In the genomic region with DNA sequence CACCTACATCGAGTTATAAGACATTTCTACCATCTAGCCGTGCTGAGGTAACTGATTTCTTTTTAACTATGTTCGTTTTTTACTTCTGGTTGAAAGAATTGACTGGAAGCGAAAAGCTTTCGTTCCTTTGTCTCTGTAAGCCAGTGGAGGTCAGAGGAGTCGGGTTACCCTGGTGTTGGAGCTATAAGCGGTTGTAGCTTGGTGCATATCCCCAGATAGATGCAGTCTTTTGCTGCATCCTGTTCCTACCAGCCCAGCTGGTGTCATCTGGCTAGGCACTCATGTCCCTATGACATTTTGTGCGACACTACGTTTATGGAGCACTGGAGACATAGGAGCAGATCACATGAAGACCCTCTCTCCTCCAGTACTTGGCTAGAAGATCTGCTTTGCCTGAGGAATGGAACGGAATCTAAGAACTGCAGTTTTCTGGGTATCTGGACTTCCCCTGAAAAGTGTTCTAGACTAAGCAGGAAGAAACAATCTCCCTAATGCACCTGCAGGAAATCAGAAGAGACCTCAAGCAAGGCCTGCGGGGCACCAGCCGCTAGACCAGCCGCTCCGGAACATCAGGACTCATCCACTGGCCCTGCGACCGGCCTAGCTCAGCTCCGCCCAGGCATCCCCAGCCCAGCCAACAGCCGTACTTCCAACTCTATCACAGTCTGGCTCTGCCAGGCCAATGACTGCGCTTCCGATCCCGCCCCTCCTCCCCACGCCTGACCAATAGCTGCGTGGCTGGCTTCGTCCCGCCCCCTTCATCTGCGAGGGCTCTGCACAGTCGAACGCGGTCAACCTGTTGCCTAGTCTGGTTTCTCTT, we compare ENCODE assay signal across 8 mouse cellular contexts. TPM values are rescaled to one million over a fixed set of nuclear protein-coding genes. Genes with fewer than 3 reads are reported as not detected.
DNase-seq lines count a peak whose midpoint lies in the region; ATAC-seq lines count a peak whose summit lies in the region.

Mavs (plus strand) TSS at position 757 of the 820 bp plus-strand sequence.

- H3K4me3 ChIP-seq in heart, embryonic 14.5 days (ENCODE audit: control insufficient read depth in 1 of 2, insufficient read depth in 1 of 2, low read depth in 1 of 2, low read length in 2 of 2), result peak within 1 kb of the TSS; percentile 57 to 64
- peak within 1 kb of the TSS; percentile 81 for H3K4me3 ChIP-seq in liver, embryonic 13.5 days (replicated peaks)
- peak within 1 kb of the TSS; percentile 76 for H3K4me3 ChIP-seq in stomach, embryonic 16.5 days (replicated peaks; ENCODE audit: low read length)

- peak within 1 kb of the TSS; percentile 77 for H3K4me2 ChIP-seq in heart, embryonic 14.5 days (ENCODE audit: low read length)
- H3K4me2 ChIP-seq in liver, embryonic 13.5 days, result peak within 1 kb of the TSS; percentile 92
- H3K4me2 ChIP-seq in stomach, embryonic 16.5 days (ENCODE audit: low read depth, low read length), result peak within 1 kb of the TSS; percentile 85

- 13% methylated on average over 29 of the region's 29 CpGs for WGBS in heart, embryonic 14.5 days
- 16% methylated on average over 29 of the region's 29 CpGs for WGBS in liver, embryonic 13.5 days (ENCODE audit: insufficient replicate concordance)
- 11% methylated on average over 29 of the region's 29 CpGs for WGBS in stomach, embryonic 16.5 days

- peaks cover 8% of the 10 kb centered on the region; the same call in 1 of the 2 replicates for H3K36me3 ChIP-seq in heart, embryonic 14.5 days (ENCODE audit: control insufficient read depth, insufficient read depth, low read length)
- H3K36me3 ChIP-seq in liver, embryonic 13.5 days, result peaks cover 27% of the 10 kb centered on the region
- H3K36me3 ChIP-seq in stomach, embryonic 16.5 days (ENCODE audit: control insufficient read depth, insufficient read depth, low read length), result no peaks in the 10 kb centered on the region

- H3K27ac ChIP-seq in heart, embryonic 14.5 days (replicated peaks in 1 of 2; ENCODE audit: control insufficient read depth in 1 of 2, insufficient read depth in 1 of 2, low read depth in 2 of 2, low read length in 2 of 2), result peak within 1 kb of the TSS; percentile 56 to 76; a peak in 3 of 4 replicates
- peak within 1 kb of the TSS; percentile 93 for H3K27ac ChIP-seq in liver, embryonic 13.5 days
- peak within 1 kb of the TSS; percentile 81 for H3K27ac ChIP-seq in stomach, embryonic 16.5 days (ENCODE audit: low read length)

- no peaks in the 10 kb centered on the region for H3K27me3 ChIP-seq in heart, embryonic 14.5 days (ENCODE audit: control insufficient read depth, insufficient read depth, low read length)
- H3K27me3 ChIP-seq in liver, embryonic 13.5 days, result no peaks in the 10 kb centered on the region
- no peaks in the 10 kb centered on the region for H3K27me3 ChIP-seq in stomach, embryonic 16.5 days (ENCODE audit: control insufficient read depth, insufficient read depth, low read length)

- DNase-seq in c-Kit-negative CD71-positive TER-119-positive erythroid progenitor cells, embryonic 14.5 days (ENCODE audit: low read depth, low spot score), result peak; percentile 91
- DNase-seq in fibroblast of lung, adult 2 months (ENCODE audit: low read depth), result peak; percentile 92
- peak; percentile 98 for DNase-seq in kidney, postnatal 14 days
- DNase-seq in liver, embryonic 13.5 days, result peak; percentile 95
- DNase-seq in neural tube, embryonic 10.5 days (ENCODE audit: extremely low spot score, low spot score), result peak; percentile 95

- no peaks in the 10 kb centered on the region for H3K9me3 ChIP-seq in heart, embryonic 14.5 days (ENCODE audit: control insufficient read depth, low read length)
- no peaks in the 10 kb centered on the region for H3K9me3 ChIP-seq in liver, embryonic 13.5 days (replicated peaks)
- no peaks in the 10 kb centered on the region for H3K9me3 ChIP-seq in stomach, embryonic 16.5 days (replicated peaks; ENCODE audit: control insufficient read depth, low read length)

- ATAC-seq in CD4-positive, CD25-positive, alpha-beta regulatory T cell, adult 4 months, result peak; percentile 99
- ATAC-seq in heart, embryonic 14.5 days (ENCODE audit: insufficient number of reproducible peaks, insufficient read depth, low FRiP score, low read depth), result peak; percentile 99
- ATAC-seq in liver, embryonic 13.5 days (ENCODE audit: low read depth), result peak; percentile 98
- ATAC-seq in stomach, embryonic 16.5 days (ENCODE audit: insufficient read depth, low FRiP score), result peak; percentile 100

- peak within 1 kb of the TSS; percentile 80 for H3K9ac ChIP-seq in heart, embryonic 14.5 days (ENCODE audit: low read length)
- H3K9ac ChIP-seq in liver, embryonic 13.5 days, result peak within 1 kb of the TSS; percentile 95
- peak within 1 kb of the TSS; percentile 87 for H3K9ac ChIP-seq in stomach, embryonic 16.5 days (ENCODE audit: low read length)

- peaks cover 9 to 18% of the 10 kb centered on the region in 2 experiments for H3K4me1 ChIP-seq in heart, embryonic 14.5 days (ENCODE audit: control insufficient read depth in 2 of 2, insufficient read depth in 2 of 2, low read length in 2 of 2)
- peaks cover 53% of the 10 kb centered on the region for H3K4me1 ChIP-seq in liver, embryonic 13.5 days (replicated peaks)
- peaks cover 12% of the 10 kb centered on the region for H3K4me1 ChIP-seq in stomach, embryonic 16.5 days (ENCODE audit: control insufficient read depth, insufficient read depth, low read length)

RNA-seq across cellular contexts. Expression of gene Mavs, which starts in this region (rescaled TPM):
- polyA plus RNA-seq in CD4-positive, CD25-positive, alpha-beta regulatory T cell, adult 4 months (2017; shearing (Covaris generic)), result 10 to 100 TPM; 22.5 to 34.2 TPM
- 20.0 and 20.9 TPM in 2 replicates for polyA plus RNA-seq in heart, embryonic 14.5 days (2014; fragmentation: Nextera tagmentation; extraction: Ambion mirVana)
- polyA plus RNA-seq in liver, embryonic 13.5 days (2015; fragmentation: Nextera tagmentation; extraction: Ambion mirVana), result 27.1 and 31.1 TPM in 2 replicates
- 23.7 and 29.3 TPM in 2 replicates for polyA plus RNA-seq in stomach, embryonic 16.5 days (2015; fragmentation: Nextera tagmentation; extraction: Ambion mirVana)

Comparison
In these comparisons a context has a peak if more than half of its experiments do, and no peak if none do; other contexts are left out.
1. Peak in every context shown above with its lines: DNase-seq, ATAC-seq, H3K4me3 ChIP-seq and H3K27ac ChIP-seq.